Mouse (Mus musculus) induced T-regulatory cell, adult 2 months (primary cell): Measurements from ENCODE around the gene Cdk5.

Source experiments
- DNase-seq: peaks from one replicate; pipeline ENCODE4 v3.0.0-alpha.2; 2012; ENCODE audit warnings: low read depth

The Cdk5 gene

DNA sequence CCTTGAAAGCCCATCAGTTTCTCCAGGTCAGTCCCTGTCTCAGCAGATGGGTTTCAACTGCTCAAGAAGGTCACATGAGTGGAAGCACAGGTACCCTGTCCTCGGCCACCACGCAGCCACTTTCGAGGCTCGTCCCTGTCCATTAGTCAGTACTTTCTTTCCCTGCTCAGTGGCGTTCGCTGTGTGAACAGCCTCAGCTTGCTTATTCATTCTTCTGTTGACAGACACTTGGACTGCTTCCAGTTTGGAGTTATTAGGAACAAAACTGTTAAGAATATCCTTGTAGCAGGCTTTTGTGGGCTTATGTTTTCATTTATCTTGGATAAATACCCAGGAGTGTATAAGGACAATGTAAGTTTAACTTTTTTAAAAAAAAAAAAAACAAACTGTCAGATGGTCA lies 49.1 kb downstream of the Cdk5 start:
- no peak for DNase-seq

DNA sequence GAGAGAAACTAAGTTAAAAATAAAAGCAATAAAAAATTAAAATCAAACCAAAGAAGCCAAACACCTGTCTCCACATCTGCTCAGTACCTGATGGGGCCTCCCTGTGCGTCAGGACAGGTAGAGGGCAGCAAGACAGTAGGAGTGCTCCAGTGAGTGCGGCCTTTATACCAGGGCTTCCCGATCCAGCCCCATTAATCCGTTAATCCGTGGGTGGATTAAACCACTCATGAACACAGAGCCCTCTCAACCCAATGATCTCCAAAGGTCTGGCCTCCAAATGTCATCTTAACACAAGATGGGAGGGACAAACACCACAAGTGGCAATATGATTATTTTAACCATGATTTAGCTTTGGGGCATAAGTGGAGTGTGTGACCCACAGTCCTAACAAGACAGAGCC lies 49.5 kb downstream of the Cdk5 start:
- no peak for DNase-seq

DNA sequence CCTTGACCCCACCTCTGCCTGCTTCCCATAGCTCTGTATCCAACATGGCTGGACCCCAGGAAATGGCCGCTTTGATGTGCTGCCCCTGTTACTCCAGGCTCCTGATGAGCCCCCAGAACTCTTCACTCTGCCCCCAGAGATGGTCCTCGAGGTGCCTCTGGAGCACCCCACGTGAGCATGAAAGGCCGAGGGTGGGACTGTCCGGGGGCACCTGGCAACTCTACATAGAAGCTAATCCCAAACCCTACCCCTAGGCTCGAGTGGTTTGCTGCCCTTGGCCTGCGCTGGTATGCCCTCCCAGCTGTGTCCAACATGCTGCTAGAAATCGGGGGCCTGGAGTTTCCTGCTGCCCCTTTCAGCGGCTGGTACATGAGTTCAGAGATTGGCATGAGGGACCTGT lies 53.6 kb downstream of the Cdk5 start:
- no peak for DNase-seq
